Mouse (Mus musculus): ENCODE measurements around the gene Orai1.

Gene Orai1

DNA sequence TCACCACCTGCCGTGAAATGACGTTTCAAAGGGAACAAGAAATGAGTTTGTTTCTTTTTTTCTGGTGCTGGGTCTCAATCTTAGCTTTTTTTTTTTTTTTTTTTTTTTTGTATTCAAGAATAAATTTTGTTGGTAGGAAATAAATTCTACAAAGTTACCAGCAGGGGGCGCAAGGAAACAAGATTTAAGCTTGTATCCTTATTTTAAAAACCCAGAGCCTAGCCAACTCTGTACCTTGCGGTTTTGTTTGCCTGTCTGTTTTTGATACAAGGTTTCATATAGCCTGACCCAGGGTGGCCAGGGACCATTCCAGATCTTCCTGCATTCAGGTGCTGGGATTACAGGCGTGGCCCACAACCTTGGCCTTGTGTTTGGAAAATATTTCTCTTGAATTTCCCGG lies 49.3 kb downstream of the Orai1 start:
- DNase-seq (ENCODE audit: extremely low spot score, low spot score), result peak; percentile 55

DNA sequence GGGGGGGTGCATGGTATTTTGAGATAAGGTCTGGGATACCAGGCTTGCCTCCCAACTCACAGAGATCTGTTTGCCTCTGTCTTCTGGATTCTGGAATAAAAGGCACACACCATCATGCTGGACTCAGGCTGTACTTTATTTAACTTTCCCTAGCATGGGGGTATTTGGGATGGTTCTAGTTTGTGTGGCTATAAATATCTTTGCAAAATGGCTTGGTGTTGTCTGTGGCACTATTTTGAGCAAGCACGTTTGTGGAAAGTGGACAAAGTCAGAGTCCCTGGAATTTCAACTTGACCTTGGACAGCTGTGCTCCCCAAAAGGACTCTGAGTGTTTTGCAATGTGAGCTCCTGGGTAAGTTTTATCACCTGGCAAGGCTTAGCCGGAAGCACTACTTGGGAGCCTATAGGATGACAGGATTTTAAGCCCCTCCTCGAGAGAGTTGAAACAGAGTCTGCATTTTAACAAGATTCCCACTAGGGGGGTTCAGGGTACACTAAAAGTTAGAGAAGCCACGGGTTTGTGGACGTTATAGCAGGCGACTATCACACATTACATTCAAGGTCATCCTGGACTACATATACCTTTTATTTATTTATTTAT lies 52.6 kb downstream of the Orai1 start:
- no peak for DNase-seq (ENCODE audit: extremely low spot score, low spot score)

DNA sequence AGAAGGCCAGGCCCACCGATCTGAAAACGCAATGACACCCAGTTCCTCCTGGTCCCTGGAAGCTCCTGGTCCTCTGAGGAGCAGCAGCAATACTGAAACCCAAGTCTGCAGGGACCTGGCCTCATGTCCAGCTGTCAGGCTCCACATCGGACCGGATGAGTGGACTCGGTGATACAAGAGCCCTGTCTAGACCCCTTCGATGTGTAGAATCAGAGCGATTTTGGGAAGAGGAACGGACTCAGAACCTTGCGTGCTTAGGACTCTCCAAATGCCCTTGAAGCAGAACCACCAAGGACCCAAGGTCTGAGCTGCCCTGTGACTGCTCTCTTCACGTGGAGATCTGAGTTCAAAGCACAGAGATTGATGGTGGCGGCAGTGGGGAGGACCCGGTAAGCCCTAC lies 53.2 kb downstream of the Orai1 start, which contains the start of gene Tmem120b:
Gene Tmem120b (plus strand): TSS at position 301 of the 400 bp plus-strand sequence.
- DNase-seq (ENCODE audit: extremely low spot score, low spot score), result no peak

DNA sequence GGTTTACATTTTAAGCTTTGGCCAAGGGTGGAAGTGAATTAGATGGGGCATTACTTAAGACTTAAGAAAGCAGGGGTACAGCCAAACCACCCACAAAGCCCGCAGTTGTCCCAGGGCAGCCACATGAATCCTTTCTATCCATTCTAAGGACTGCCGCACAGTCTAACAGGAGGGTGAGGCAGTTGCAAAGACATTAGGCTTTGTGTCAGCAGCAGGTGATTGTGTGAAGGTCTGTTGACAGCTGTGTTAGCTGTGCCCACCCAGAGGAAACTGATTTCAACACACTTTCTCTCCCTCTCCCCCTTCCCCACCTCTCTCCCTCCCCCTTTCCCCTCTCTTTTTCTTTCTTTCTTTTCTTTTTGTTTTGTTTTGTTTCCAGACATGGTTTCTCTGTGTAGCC lies 53.8 kb downstream of the Orai1 start:
- no peak for DNase-seq (ENCODE audit: extremely low spot score, low spot score)

DNA sequence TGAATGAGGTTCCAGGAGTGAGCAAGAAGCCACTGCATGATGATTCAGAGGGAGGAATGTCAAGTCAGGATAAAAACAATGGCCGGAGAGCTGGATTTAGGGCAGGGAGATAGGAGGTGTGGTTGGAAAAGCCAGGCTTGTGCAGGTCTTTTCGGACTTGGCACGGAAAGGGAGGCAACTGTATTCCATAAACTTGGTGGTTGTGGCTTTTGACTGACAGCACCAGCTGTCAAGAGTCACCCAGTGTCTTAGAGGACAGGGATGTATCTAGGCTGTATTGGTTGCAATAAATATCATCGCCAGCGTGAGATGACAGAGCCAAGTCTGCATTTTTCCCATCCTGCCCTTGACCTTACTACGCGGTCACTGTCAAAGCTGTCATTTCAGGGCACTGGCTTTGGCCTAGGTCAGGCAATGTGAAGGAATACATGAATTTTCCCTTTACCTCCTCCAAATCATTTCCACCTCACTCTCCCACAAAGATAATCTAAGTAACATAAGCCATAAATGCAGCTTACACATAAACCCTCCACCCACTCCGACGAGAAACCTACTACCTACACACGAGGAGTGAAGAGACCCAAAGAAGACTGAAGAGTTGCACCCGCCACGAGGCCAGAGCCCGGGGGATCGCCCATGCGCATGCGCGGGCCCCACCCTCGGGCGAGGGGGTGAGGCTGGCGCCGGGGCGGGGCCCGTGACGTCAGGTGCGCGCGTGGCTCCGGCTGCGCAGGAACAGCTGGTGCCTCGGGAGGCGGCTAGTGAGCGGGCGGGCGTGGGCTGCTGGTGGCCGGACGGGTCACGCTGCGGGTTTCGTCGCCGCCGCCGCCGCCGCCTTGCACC lies 60.9 kb downstream of the Orai1 start:
- peak; percentile 91 for DNase-seq (ENCODE audit: extremely low spot score, low spot score)

DNA sequence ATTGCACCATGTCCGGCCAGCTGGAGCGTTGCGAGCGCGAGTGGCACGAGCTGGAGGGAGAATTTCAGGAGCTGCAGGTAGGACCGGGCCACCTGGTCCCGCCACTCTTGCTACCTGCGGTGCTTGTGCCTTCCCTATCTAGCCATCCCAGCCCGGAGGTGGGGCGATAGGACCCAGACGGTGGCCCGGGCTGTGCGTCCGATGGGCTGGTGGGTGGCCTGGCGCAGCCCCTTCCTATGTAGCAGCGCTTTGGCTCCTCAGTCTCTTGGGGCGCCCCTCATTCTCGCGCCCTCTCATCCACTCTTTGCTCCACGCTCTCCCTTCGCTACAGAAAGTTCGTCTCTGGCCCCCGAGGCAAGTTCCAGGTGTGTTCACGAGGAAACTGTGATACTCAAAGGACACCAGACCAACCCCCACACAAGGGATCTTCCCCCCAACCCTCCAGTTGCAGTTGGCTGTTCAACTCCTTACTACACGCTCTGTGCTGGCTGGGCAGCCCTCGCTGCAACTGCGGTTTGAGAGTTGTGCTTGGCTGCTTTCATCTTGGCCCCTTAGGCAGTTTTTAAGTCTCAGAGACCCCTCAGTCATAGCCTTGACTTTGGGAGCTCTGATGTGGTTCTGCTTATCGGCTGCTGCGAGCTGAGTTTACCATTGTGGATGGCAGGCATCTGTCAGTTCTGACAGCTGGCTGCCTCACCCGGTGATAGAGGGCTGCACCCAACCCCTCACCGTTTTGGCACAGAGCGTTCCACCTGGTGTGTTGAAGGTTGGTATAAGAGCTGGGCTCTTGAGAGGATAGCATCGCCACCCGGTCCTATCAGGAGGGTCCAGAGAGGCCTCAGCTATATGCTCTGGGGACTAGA lies 61.8 kb downstream of the Orai1 start:
- DNase-seq (ENCODE audit: extremely low spot score, low spot score), result no peak

DNA sequence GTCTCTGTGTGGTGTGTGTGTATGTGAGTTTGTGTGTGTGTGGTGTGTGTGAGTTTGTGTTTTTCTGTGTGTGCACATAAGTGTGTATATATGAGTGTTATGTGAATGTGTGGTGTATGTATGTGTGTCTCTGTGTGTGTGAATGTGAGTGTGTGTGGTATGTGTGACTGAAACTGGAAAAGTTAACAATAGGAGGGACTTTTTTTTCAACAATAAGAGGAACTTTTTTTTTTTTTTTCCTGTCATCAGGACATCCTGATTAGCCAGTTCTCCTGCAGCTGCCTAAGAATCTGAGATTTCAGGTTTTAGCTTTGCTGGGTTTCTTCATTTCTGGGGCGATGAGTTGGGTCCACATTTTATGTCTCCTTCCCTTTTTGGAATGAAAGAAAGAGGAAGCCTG lies 64.7 kb downstream of the Orai1 start:
- DNase-seq (ENCODE audit: extremely low spot score, low spot score), result no peak

DNA sequence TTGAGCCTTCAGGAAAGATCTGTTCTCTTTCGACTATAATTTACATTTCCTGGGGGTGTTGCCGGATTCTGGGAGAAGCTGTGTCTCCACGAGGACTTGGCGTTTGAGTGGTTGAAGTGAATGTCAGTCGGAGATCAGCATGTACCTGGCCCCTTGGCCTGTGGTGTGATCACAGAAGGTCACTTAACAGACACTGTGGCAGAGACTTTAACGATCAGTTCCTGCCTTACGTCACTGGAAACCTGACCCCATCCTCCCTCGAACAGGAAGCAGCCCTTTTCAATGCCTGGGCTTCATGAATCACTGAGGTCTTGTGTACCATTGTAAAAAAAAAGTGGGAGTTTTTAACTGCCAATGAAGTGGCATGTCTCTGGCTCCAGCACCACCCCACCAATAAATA lies 65.2 kb downstream of the Orai1 start:
- DNase-seq (ENCODE audit: extremely low spot score, low spot score), result no peak
